Mouse (Mus musculus) kidney, adult 2 months (tissue): ENCODE data around the gene Nobox.
A peak's percentile ranks its signal among the peaks of the same experiment; 100 is the strongest.

ENCODE experiments used
- CTCF ChIP-seq: fragments of 200-500 bp; conservative IDR thresholded peaks from 2 replicates; pipeline ENCODE4 v1.5.1; 2011; ENCODE audit warnings: low read depth, mild to moderate bottlenecking, control low read depth, low read length, moderate library complexity, mixed read lengths; ENCODE audit not compliant: insufficient read depth, insufficient read length
- POLR2A ChIP-seq: fragments of 200-500 bp; IDR thresholded peaks from one replicate; pipeline ENCODE4 v1.6.1; 2011; ENCODE audit warnings: low read depth, low read length, control low read depth

GRCm38 (mm10) chr6:43296798-43297507, 12.4 kb downstream of the Nobox start:
- TF ChIP-seq CTCF: 0 out of 2 replicates have a peak, but pooled peaks have one; percentile 17
- no peak for TF ChIP-seq POLR2A
